Comparison of ENCODE assay signal across 30 mouse cellular contexts in genomic region chr5:51891341-51891740, GRCm38 (mm10).
"Had no signal": no experiment of that assay in that cellular context is flagged by ENCODE, and none has a peak within 500 bp of the region (broad histone marks: within the 10 kb centered on the region; RNA-seq: fewer than 3 reads in every experiment).

No protein-coding gene starts in this region.

- H3K4me1 ChIP-seq: heart, embryonic 10.5 days; heart, embryonic 12.5 days; heart, embryonic 15.5 days; hindbrain, embryonic 10.5 days; hindbrain, embryonic 12.5 days; hindbrain, embryonic 15.5 days; intestine, embryonic 15.5 days had no signal

- DNase-seq: heart, postnatal 10 days; heart, postnatal 14 days; heart, postnatal 36 days; heart, postnatal 4 days; kidney, adult 11 months; kidney, adult 18-20 months; kidney, adult 2 months; kidney, adult 8-10 months; kidney, adult 9 months; kidney, postnatal 10 days; kidney, postnatal 14 days; kidney, postnatal 25 days; kidney, postnatal 36 days; kidney, postnatal 4 days; layer of hippocampus, adult 9-11 months; layer of hippocampus, postnatal 36 days had no signal

- H3K4me3 ChIP-seq: heart, embryonic 10.5 days; heart, embryonic 12.5 days; heart, embryonic 13.5 days; heart, embryonic 15.5 days; hindbrain, embryonic 10.5 days; hindbrain, embryonic 12.5 days; hindbrain, embryonic 13.5 days; hindbrain, embryonic 15.5 days; intestine, embryonic 15.5 days; kidney, embryonic 15.5 days; layer of hippocampus, adult 2 months had no signal

- H3K27ac ChIP-seq: heart, embryonic 10.5 days; heart, embryonic 13.5 days; heart, embryonic 15.5 days; hindbrain, embryonic 10.5 days; hindbrain, embryonic 12.5 days; hindbrain, embryonic 13.5 days; hindbrain, embryonic 14.5 days; hindbrain, embryonic 15.5 days; hindbrain, postnatal 0 days; intestine, embryonic 15.5 days; kidney, embryonic 15.5 days; kidney, postnatal 0 days; layer of hippocampus, adult 2 months had no signal
